Mouse (Mus musculus) cerebellum, postnatal 14 days (tissue): ENCODE results near the gene Klra10.
"Not testable (repeated sequence)": the region's sequence is repeated elsewhere in the genome, so short reads cannot be mapped to it uniquely, and the experiment has no call there.

Experiments
- DNase-seq, 2 experiments: peaks; one replicate each; pipeline ENCODE4 v3.0.0; 2021; ENCODE audit warnings: mixed read lengths in 2 of 2

The Klra10 gene

GRCm38 (mm10) chr6:130281828-130282227 lies at the start of gene Klra10:
Klra10 (minus strand) TSS chr6:130281928.
- not testable (repeated sequence) for DNase-seq

- DNase-seq, result no peak
Observed at GRCm38 (mm10) chr6:130287984-130288649, 6.4 kb upstream of the Klra10 start.

- no peak for DNase-seq
Observed at GRCm38 (mm10) chr6:130255326-130255725, 26.4 kb downstream of the Klra10 start.

DNA sequence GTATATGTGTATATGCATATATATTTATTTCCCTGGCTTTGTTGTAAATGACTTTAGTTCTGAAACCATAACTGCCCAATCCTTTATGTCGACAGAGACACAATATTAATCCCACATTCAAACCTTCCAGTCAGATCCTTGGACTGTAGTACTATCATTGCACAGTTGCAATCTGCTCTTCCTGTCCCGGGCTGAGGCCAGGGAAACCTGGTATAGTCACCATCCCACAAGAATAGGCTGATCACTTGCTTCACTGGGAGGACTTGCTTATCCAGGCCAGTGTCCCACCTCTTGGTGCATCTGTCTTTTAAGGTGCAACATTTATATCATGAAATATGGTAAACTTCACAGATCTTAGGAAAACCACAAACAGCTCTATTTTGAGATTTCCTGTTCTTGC lies 44.2 kb downstream of the Klra10 start:
- DNase-seq, result no peak

DNA sequence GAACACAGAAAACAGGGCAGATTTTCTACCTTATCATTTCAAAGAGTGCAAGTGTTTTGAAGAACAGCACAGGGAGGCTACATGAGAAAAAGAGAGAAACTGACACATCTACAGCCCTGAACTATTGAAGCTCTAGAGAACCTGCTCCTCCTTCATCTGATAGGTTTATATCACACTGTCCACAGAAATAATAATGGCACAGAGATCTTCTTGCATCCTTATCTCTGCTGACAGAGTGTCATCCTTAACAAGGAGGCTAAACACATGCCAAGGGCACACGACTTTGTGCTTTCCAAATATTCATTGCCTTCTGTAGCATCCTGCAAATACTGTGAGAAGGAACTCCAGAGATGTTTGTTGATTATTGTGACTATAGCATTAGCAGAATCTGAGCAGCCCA lies 45.1 kb downstream of the Klra10 start:
- DNase-seq, result no peak

DNA sequence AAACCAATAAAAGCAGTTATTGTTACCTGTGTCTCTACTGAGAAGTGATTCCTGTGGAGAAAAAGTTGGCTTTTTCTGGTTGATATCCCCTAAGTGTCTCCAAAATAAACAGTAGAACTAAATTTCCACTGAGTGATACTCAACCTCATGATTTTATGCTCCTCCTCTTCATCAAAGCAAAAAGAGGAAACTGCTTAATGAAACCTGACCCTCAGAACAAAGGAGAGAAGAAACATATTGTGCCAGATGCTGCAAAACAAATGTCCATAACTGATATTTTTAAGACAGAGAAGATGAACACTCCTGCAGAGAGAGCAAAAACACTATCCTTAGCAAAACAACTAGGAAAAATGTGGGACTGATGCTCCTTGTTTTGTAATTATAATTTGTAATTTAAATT lies 48.5 kb downstream of the Klra10 start, which contains the start of gene Klra7:
Klra7 (minus strand) TSS at position 101 of the 400 bp plus-strand sequence.
- no peak for DNase-seq
